Mouse (Mus musculus) testis, adult 2 months (tissue): ENCODE measurements around the gene Mageb3. TPM values are rescaled to one million over a fixed set of nuclear protein-coding genes. Genes with fewer than 3 reads are reported as not detected.
"Not testable (repeated sequence)": the region's sequence is repeated elsewhere in the genome, so short reads cannot be mapped to it uniquely, and the experiment has no call there.

Source experiments
- H3K27ac ChIP-seq: fragments of 200-500 bp; 2 replicates; pipeline ENCODE4 v1.5.1; 2012; ENCODE audit warnings: low read depth, low read length; ENCODE audit not compliant: control insufficient read depth, insufficient read depth
- H3K27me3 ChIP-seq: fragments of 200-500 bp; 2 replicates; pipeline ENCODE4 v1.6.1; 2012; ENCODE audit warnings: mild to moderate bottlenecking, low read length, moderate library complexity; ENCODE audit not compliant: control insufficient read depth, insufficient read depth
- H3K36me3 ChIP-seq: fragments of 200-500 bp; 2 replicates; pipeline ENCODE4 v1.6.1; 2012; ENCODE audit warnings: mild to moderate bottlenecking, low read length; ENCODE audit not compliant: control insufficient read depth, insufficient read depth
- H3K4me1 ChIP-seq: fragments of 200-500 bp; 2 replicates; pipeline ENCODE4 v1.6.1; 2012; ENCODE audit warnings: low read length; ENCODE audit not compliant: control insufficient read depth, insufficient read depth
- H3K4me3 ChIP-seq: fragments of 200-500 bp; 2 replicates; pipeline ENCODE4 v1.5.1; 2012; ENCODE audit warnings: low read depth, mild to moderate bottlenecking, low read length, moderate library complexity, mixed read lengths; ENCODE audit not compliant: control insufficient read depth
- CTCF ChIP-seq: fragments of 200-500 bp; IDR thresholded peaks from 2 replicates; pipeline ENCODE4 v1.5.1; 2012; ENCODE audit warnings: low read depth, mild to moderate bottlenecking, inconsistent platforms, low read length, moderate library complexity; ENCODE audit not compliant: control insufficient read depth, insufficient read depth, insufficient replicate concordance
- POLR2A ChIP-seq: fragments of 200-500 bp; IDR thresholded peaks from 2 replicates; pipeline ENCODE4 v1.6.1; 2012; ENCODE audit warnings: low read depth, mild to moderate bottlenecking, inconsistent platforms, low read length, moderate library complexity; ENCODE audit not compliant: control insufficient read depth
- polyA plus RNA-seq: library from polyadenylated mRNA; depleted of rRNA; stranded (reverse); fragments of >200 nt; gene quantifications from 2 replicates; pipeline ENCODE4 v1.2.3, GENCODE M21; 2012; rRNA removed

Gene Mageb3
- 5.4 and 5.6 TPM in 2 replicates for polyA plus RNA-seq

- H3K4me1 ChIP-seq = peaks cover 3% of the 10 kb centered on the region
- no peaks in the 10 kb centered on the region; the same call in none of the 2 replicates for H3K36me3 ChIP-seq
- peak within 1 kb of the TSS; percentile 98 for H3K4me3 ChIP-seq
- H3K27ac ChIP-seq = peak within 1 kb of the TSS; percentile 100
- TF ChIP-seq CTCF (no peak), POLR2A (peak; percentile 96)
- H3K27me3 ChIP-seq = no peaks in the 10 kb centered on the region
Measured at GRCm38 (mm10) chr2:121955765-121956223, at the start of gene Mageb3, which contains the start of gene Ctdspl2. Gene Mageb3, minus strand, starts transcription at chr2:121956092. Gene Ctdspl2, plus strand, starts transcription at chr2:121956001.

- no peaks in the 10 kb centered on the region for H3K27me3 ChIP-seq
- no peak overlapping the region for H3K4me3 ChIP-seq
- H3K36me3 ChIP-seq = no peaks in the 10 kb centered on the region; the same call in 1 of the 2 replicates
- no peaks in the 10 kb centered on the region for H3K4me1 ChIP-seq
- TF ChIP-seq POLR2A = no peak
- no peak overlapping the region for H3K27ac ChIP-seq
Measured at GRCm38 (mm10) chr2:121995738-121996137, 39.8 kb upstream of the Mageb3 start.

GRCm38 (mm10) chr2:121957216-121957792, 1.4 kb upstream of the Mageb3 start:
- H3K36me3 ChIP-seq = no peaks in the 10 kb centered on the region; the same call in none of the 2 replicates
- H3K4me1 ChIP-seq = peaks cover 3% of the 10 kb centered on the region
- TF ChIP-seq POLR2A (no peak), CTCF (no peak)
- H3K4me3 ChIP-seq = no peak overlapping the region; the same call in 1 of the 2 replicates
- H3K27me3 ChIP-seq = no peaks in the 10 kb centered on the region
- H3K27ac ChIP-seq = no peak overlapping the region

- peak overlapping the region; percentile 100 for H3K27ac ChIP-seq
- H3K4me3 ChIP-seq = peak overlapping the region; percentile 98
- peaks cover 3% of the 10 kb centered on the region for H3K4me1 ChIP-seq
- no peaks in the 10 kb centered on the region for H3K27me3 ChIP-seq
- H3K36me3 ChIP-seq = no peaks in the 10 kb centered on the region; the same call in none of the 2 replicates
- TF ChIP-seq CTCF (no peak), POLR2A (peak; percentile 88)
Measured at GRCm38 (mm10) chr2:121956224-121957018, 529 bp upstream of the Mageb3 start.

- Histone ChIP-seq H3K27me3 (no peaks in the 10 kb centered on the region), H3K27ac (peak overlapping the region; percentile 100), H3K36me3 (no peaks in the 10 kb centered on the region; the same call in 1 of the 2 replicates), H3K4me1 (peaks cover 3% of the 10 kb centered on the region), H3K4me3 (peak overlapping the region; percentile 98)
- no peak for TF ChIP-seq POLR2A
- TF ChIP-seq CTCF = no peak
Measured at GRCm38 (mm10) chr2:121954971-121955656, 778 bp downstream of the Mageb3 start.

GRCm38 (mm10) chr2:121943364-121943763, 12.5 kb downstream of the Mageb3 start:
- no peaks in the 10 kb centered on the region for H3K36me3 ChIP-seq
- H3K27me3 ChIP-seq = no peaks in the 10 kb centered on the region
- no peak overlapping the region for H3K4me3 ChIP-seq
- no peaks in the 10 kb centered on the region for H3K4me1 ChIP-seq
- no peak overlapping the region for H3K27ac ChIP-seq
- TF ChIP-seq CTCF (no peak), POLR2A (no peak)

GRCm38 (mm10) chr2:121937624-121938023, 18.3 kb downstream of the Mageb3 start:
- H3K27ac ChIP-seq, H3K27me3 ChIP-seq, H3K4me3 ChIP-seq, H3K36me3 ChIP-seq, H3K4me1 ChIP-seq: not testable (repeated sequence)
